Mouse (Mus musculus) neural tube, embryonic 12.5 days (tissue): ENCODE data around the gene Lmcd1. TPM values are rescaled to one million over a fixed set of nuclear protein-coding genes. Genes with fewer than 3 reads are reported as not detected.

Experiments
- ATAC-seq: fragments of 200-750 bp; cut with Nextera tagmentation; 2 replicates; pipeline ENCODE4 v1.8.0; 2017; ENCODE audit warnings: low read depth, mild to moderate bottlenecking, moderate TSS enrichment, moderate library complexity; ENCODE audit not compliant: low FRiP score
- H3K27ac ChIP-seq: fragments of 300-500 bp; sonication (generic); 2 replicates; pipeline ENCODE4 v1.5.1; 2016
- H3K27me3 ChIP-seq: fragments of 300-500 bp; sonication (generic); replicated peaks from 2 replicates; pipeline ENCODE4 v1.6.1; 2016; ENCODE audit warnings: mild to moderate bottlenecking
- H3K36me3 ChIP-seq: fragments of 300-500 bp; sonication (generic); 2 replicates; pipeline ENCODE4 v1.6.1; 2016; ENCODE audit warnings: mild to moderate bottlenecking
- H3K4me1 ChIP-seq: fragments of 300-500 bp; sonication (generic); 2 replicates; pipeline ENCODE4 v1.6.1; 2016
- H3K4me2 ChIP-seq: fragments of 300-500 bp; sonication (generic); replicated peaks from 2 replicates; pipeline ENCODE4 v1.6.1; 2016; ENCODE audit warnings: mild to moderate bottlenecking
- H3K4me3 ChIP-seq: fragments of 300-500 bp; sonication (generic); 2 replicates; pipeline ENCODE4 v1.5.1; 2016
- H3K9ac ChIP-seq: fragments of 300-500 bp; sonication (generic); 2 replicates; pipeline ENCODE4 v1.6.1; 2016; ENCODE audit warnings: mild to moderate bottlenecking
- H3K9me3 ChIP-seq: fragments of 300-500 bp; sonication (generic); 2 replicates; pipeline ENCODE4 v1.6.1; 2016; ENCODE audit warnings: mild to moderate bottlenecking
- WGBS: fragments of 180-500 bp; shearing (Covaris S2); methylation state at CpG from one replicate; pipeline ENCODE4 v1.1.7; 2016; 5-methylcytosine and 5-hydroxymethylcytosine counted together
- polyA plus RNA-seq: library from polyadenylated mRNA; unstranded; fragments of >200 nt; fragmentation: Nextera tagmentation; extraction: Ambion mirVana; gene quantifications from 2 replicates; pipeline ENCODE4 v1.2.1, GENCODE M21; 2016

The Lmcd1 gene
- polyA plus RNA-seq, 1 experiment from 2014 or later = 18.1 TPM

GRCm38 (mm10) chr6:112266631-112267030 is 6.9 kb upstream of the Lmcd1 start:
- Histone ChIP-seq H3K27me3 (no peaks in the 10 kb centered on the region), H3K4me1 (no peaks in the 10 kb centered on the region), H3K9me3 (no peaks in the 10 kb centered on the region), H3K9ac (no peak overlapping the region), H3K4me2 (no peak overlapping the region), H3K36me3 (no peaks in the 10 kb centered on the region), H3K4me3 (no peak overlapping the region), H3K27ac (no peak overlapping the region)
- ATAC-seq = no peak
- WGBS = 57% methylated on average over 1 of the region's 1 CpGs

GRCm38 (mm10) chr6:112267661-112268357 is 5.7 kb upstream of the Lmcd1 start:
- Histone ChIP-seq H3K9ac (no peak overlapping the region), H3K4me2 (no peak overlapping the region), H3K9me3 (no peaks in the 10 kb centered on the region), H3K27me3 (no peaks in the 10 kb centered on the region), H3K4me1 (no peaks in the 10 kb centered on the region), H3K36me3 (no peaks in the 10 kb centered on the region), H3K4me3 (no peak overlapping the region), H3K27ac (no peak overlapping the region)
- no peak for ATAC-seq
- WGBS = 87% methylated on average over 6 of the region's 6 CpGs

GRCm38 (mm10) chr6:112274261-112275055 is 900 bp downstream of the Lmcd1 start:
- no peaks in the 10 kb centered on the region for H3K9me3 ChIP-seq
- H3K4me1 ChIP-seq = peaks cover 18% of the 10 kb centered on the region
- H3K4me2 ChIP-seq = peak overlapping the region; percentile 73
- peak; percentile 90 for ATAC-seq
- WGBS = 33% methylated on average over 9 of the region's 9 CpGs
- H3K4me3 ChIP-seq = no peak overlapping the region
- no peaks in the 10 kb centered on the region for H3K36me3 ChIP-seq
- H3K27me3 ChIP-seq = no peaks in the 10 kb centered on the region
- 0 out of 2 replicates have a peak overlapping the region, but pooled peaks have one; percentile 15 for H3K27ac ChIP-seq
- no peak overlapping the region for H3K9ac ChIP-seq

- H3K36me3 ChIP-seq = no peaks in the 10 kb centered on the region
- WGBS = 64% methylated on average over 6 of the region's 6 CpGs
- H3K4me3 ChIP-seq = no peak overlapping the region
- no peaks in the 10 kb centered on the region for H3K9me3 ChIP-seq
- H3K27me3 ChIP-seq = no peaks in the 10 kb centered on the region
- peaks cover 18% of the 10 kb centered on the region for H3K4me1 ChIP-seq
- no peak for ATAC-seq
- H3K4me2 ChIP-seq = no peak overlapping the region
- no peak overlapping the region for H3K27ac ChIP-seq
- no peak overlapping the region for H3K9ac ChIP-seq
Observed at GRCm38 (mm10) chr6:112275731-112276245, 2.2 kb downstream of the Lmcd1 start.

- H3K36me3 ChIP-seq = no peaks in the 10 kb centered on the region
- H3K27ac ChIP-seq = no peak overlapping the region
- H3K9me3 ChIP-seq = no peaks in the 10 kb centered on the region
- WGBS = 93% methylated on average over 1 of the region's 1 CpGs
- no peaks in the 10 kb centered on the region for H3K27me3 ChIP-seq
- no peak overlapping the region for H3K4me3 ChIP-seq
- H3K4me2 ChIP-seq = no peak overlapping the region
- H3K4me1 ChIP-seq = peaks cover 11% of the 10 kb centered on the region
- no peak overlapping the region for H3K9ac ChIP-seq
- ATAC-seq = no peak
Observed at GRCm38 (mm10) chr6:112278805-112279204, 5.2 kb downstream of the Lmcd1 start.

- Histone ChIP-seq H3K27ac (no peak overlapping the region), H3K27me3 (no peaks in the 10 kb centered on the region), H3K9me3 (no peaks in the 10 kb centered on the region), H3K4me3 (no peak overlapping the region), H3K36me3 (no peaks in the 10 kb centered on the region), H3K4me1 (no peaks in the 10 kb centered on the region), H3K9ac (no peak overlapping the region), H3K4me2 (no peak overlapping the region)
- 95% methylated on average over 2 of the region's 2 CpGs for WGBS
- no peak for ATAC-seq
Observed at GRCm38 (mm10) chr6:112280161-112280560, 6.6 kb downstream of the Lmcd1 start.

- H3K4me1 ChIP-seq = no peaks in the 10 kb centered on the region
- no peaks in the 10 kb centered on the region for H3K9me3 ChIP-seq
- H3K9ac ChIP-seq = no peak overlapping the region
- no peak overlapping the region for H3K27ac ChIP-seq
- WGBS = 46% methylated on average over 3 of the region's 3 CpGs
- no peak overlapping the region for H3K4me2 ChIP-seq
- H3K36me3 ChIP-seq = no peaks in the 10 kb centered on the region
- no peak for ATAC-seq
- H3K27me3 ChIP-seq = no peaks in the 10 kb centered on the region
- H3K4me3 ChIP-seq = no peak overlapping the region
Observed at GRCm38 (mm10) chr6:112280945-112281344, 7.4 kb downstream of the Lmcd1 start.

- no peak overlapping the region for H3K27ac ChIP-seq
- ATAC-seq = no peak
- WGBS = 93% methylated on average over 2 of the region's 2 CpGs
- H3K4me3 ChIP-seq = no peak overlapping the region
- H3K9ac ChIP-seq = no peak overlapping the region
- H3K9me3 ChIP-seq = no peaks in the 10 kb centered on the region
- H3K27me3 ChIP-seq = no peaks in the 10 kb centered on the region
- no peaks in the 10 kb centered on the region for H3K36me3 ChIP-seq
- no peak overlapping the region for H3K4me2 ChIP-seq
- H3K4me1 ChIP-seq = no peaks in the 10 kb centered on the region
Observed at GRCm38 (mm10) chr6:112281935-112282334, 8.4 kb downstream of the Lmcd1 start.

GRCm38 (mm10) chr6:112284087-112284486 is 10.5 kb downstream of the Lmcd1 start:
- Histone ChIP-seq H3K9ac (no peak overlapping the region), H3K27ac (no peak overlapping the region), H3K4me3 (no peak overlapping the region), H3K9me3 (no peaks in the 10 kb centered on the region), H3K4me1 (no peaks in the 10 kb centered on the region), H3K36me3 (no peaks in the 10 kb centered on the region), H3K27me3 (no peaks in the 10 kb centered on the region), H3K4me2 (no peak overlapping the region)
- no peak for ATAC-seq
- WGBS = 85% methylated on average over 2 of the region's 2 CpGs

- ATAC-seq = no peak
- 92% methylated on average over 9 of the region's 9 CpGs for WGBS
- Histone ChIP-seq H3K9ac (no peak overlapping the region), H3K36me3 (no peaks in the 10 kb centered on the region), H3K9me3 (no peaks in the 10 kb centered on the region), H3K27ac (no peak overlapping the region), H3K4me3 (no peak overlapping the region), H3K4me1 (no peaks in the 10 kb centered on the region), H3K27me3 (no peaks in the 10 kb centered on the region), H3K4me2 (no peak overlapping the region)
Observed at GRCm38 (mm10) chr6:112287671-112288070, 14.1 kb downstream of the Lmcd1 start.

GRCm38 (mm10) chr6:112288271-112288670 is 14.7 kb downstream of the Lmcd1 start:
- no peaks in the 10 kb centered on the region for H3K9me3 ChIP-seq
- H3K36me3 ChIP-seq = no peaks in the 10 kb centered on the region
- H3K27me3 ChIP-seq = no peaks in the 10 kb centered on the region
- H3K4me3 ChIP-seq = no peak overlapping the region
- no peak overlapping the region for H3K4me2 ChIP-seq
- 93% methylated on average over 3 of the region's 3 CpGs for WGBS
- ATAC-seq = no peak
- no peaks in the 10 kb centered on the region for H3K4me1 ChIP-seq
- H3K9ac ChIP-seq = no peak overlapping the region
- no peak overlapping the region for H3K27ac ChIP-seq

- Histone ChIP-seq H3K4me3 (no peak overlapping the region), H3K9ac (no peak overlapping the region), H3K36me3 (no peaks in the 10 kb centered on the region), H3K27me3 (no peaks in the 10 kb centered on the region), H3K9me3 (no peaks in the 10 kb centered on the region), H3K4me1 (no peaks in the 10 kb centered on the region), H3K27ac (no peak overlapping the region), H3K4me2 (no peak overlapping the region)
- ATAC-seq = no peak
- WGBS = 83% methylated on average over 4 of the region's 4 CpGs
Observed at GRCm38 (mm10) chr6:112291146-112291545, 17.6 kb downstream of the Lmcd1 start.
